Mouse (Mus musculus): ENCODE results near the gene Nog. TPM values are rescaled to one million over a fixed set of nuclear protein-coding genes. Genes with fewer than 3 reads are reported as not detected.

The Nog gene
- polyA plus RNA-seq, 1 experiment from 2014 or later: 2.9 TPM

- H3K4me3 ChIP-seq (ENCODE audit: low read depth, low read length): no peak overlapping the region
- H3K9me3 ChIP-seq (ENCODE audit: control insufficient read depth): no peaks in the 10 kb centered on the region
- no peak for ATAC-seq
- H3K9ac ChIP-seq (ENCODE audit: low read depth, low read length): no peak overlapping the region
- no peak overlapping the region for H3K4me2 ChIP-seq (replicated peaks; ENCODE audit: low read depth)
- TF ChIP-seq CTCF (IDR thresholded peaks at IDR 0.05; ENCODE audit: low read depth): no peak
- H3K36me3 ChIP-seq (ENCODE audit: control insufficient read depth, insufficient read depth): no peaks in the 10 kb centered on the region
- no peaks in the 10 kb centered on the region for H3K4me1 ChIP-seq (replicated peaks; ENCODE audit: control insufficient read depth, insufficient read depth, low read length)
- H3K27ac ChIP-seq (ENCODE audit: low read depth, low read length): no peak overlapping the region
- H3K27me3 ChIP-seq (replicated peaks; ENCODE audit: control insufficient read depth, insufficient read depth, low read length): no peaks in the 10 kb centered on the region
- 92% methylated on average over 13 of the region's 13 CpGs for WGBS
Observed at GRCm38 (mm10) chr11:89253973-89254372, 48.2 kb downstream of the Nog start.

Other genes starting within 250 kb of the Nog start
- gene Dgke, start 235.5 kb downstream of the Nog start, polyA plus RNA-seq (2015; fragmentation: Nextera tagmentation; extraction: Ambion mirVana): 1.7 and 2.0 TPM in 2 replicates
- gene Gm525, start 228.5 kb downstream of the Nog start, polyA plus RNA-seq (2015; fragmentation: Nextera tagmentation; extraction: Ambion mirVana): 0.93 and 1.7 TPM in 2 replicates

Data from intestine, postnatal 0 days (tissue).